Mouse (Mus musculus) gastrocnemius, adult 8-10 months (tissue): ENCODE results near the gene Cpeb4. TPM values are rescaled to one million over a fixed set of nuclear protein-coding genes. Genes with fewer than 3 reads are reported as not detected.

Experiments
- DNase-seq, 2 experiments: peaks; one replicate each; pipeline ENCODE4 v3.0.0; 2022; ENCODE audit warnings: low spot score in 2 of 2
- total RNA-seq, 4 experiments: library from RNA; stranded (reverse); gene quantifications; 2 replicates each; pipeline ENCODE4 v1.2.4; 2022

The Cpeb4 gene
- total RNA-seq, 4 experiments from 2014 or later: 81.9 to 144 (median 103) TPM

- no peak for DNase-seq
Observed at GRCm38 (mm10) chr11:31846771-31847468, 25.1 kb upstream of the Cpeb4 start.

GRCm38 (mm10) chr11:31847469-31847805 lies 24.6 kb upstream of the Cpeb4 start:
- no peak for DNase-seq

- no peak for DNase-seq
Observed at GRCm38 (mm10) chr11:31848725-31849124, 23.3 kb upstream of the Cpeb4 start.

GRCm38 (mm10) chr11:31850156-31850775 lies 21.7 kb upstream of the Cpeb4 start:
- DNase-seq: no peak

GRCm38 (mm10) chr11:31850995-31851394 lies 21.0 kb upstream of the Cpeb4 start:
- DNase-seq: peak in 1 of 2 experiments; percentile 43

GRCm38 (mm10) chr11:31851702-31852560 lies 20.1 kb upstream of the Cpeb4 start:
- DNase-seq: no peak

- DNase-seq: no peak
Observed at GRCm38 (mm10) chr11:31854955-31855354, 17.1 kb upstream of the Cpeb4 start.

- no peak for DNase-seq
Observed at GRCm38 (mm10) chr11:31857479-31857878, 14.5 kb upstream of the Cpeb4 start.

- DNase-seq: no peak
Observed at GRCm38 (mm10) chr11:31861149-31861890, 10.7 kb upstream of the Cpeb4 start.

- DNase-seq: no peak
Observed at GRCm38 (mm10) chr11:31867976-31868375, 4.0 kb upstream of the Cpeb4 start.

- peak; percentile 99 to 100 for DNase-seq
Observed at GRCm38 (mm10) chr11:31870285-31871010, 1.6 kb upstream of the Cpeb4 start.

GRCm38 (mm10) chr11:31871135-31871541 lies 873 bp upstream of the Cpeb4 start:
- peak; percentile 29 to 35 for DNase-seq

GRCm38 (mm10) chr11:31872546-31873261 lies 693 bp downstream of the Cpeb4 start:
- DNase-seq: peak in 1 of 2 experiments; percentile 8

- no peak for DNase-seq
Observed at GRCm38 (mm10) chr11:31874071-31874470, 2.1 kb downstream of the Cpeb4 start.

GRCm38 (mm10) chr11:31883671-31884070 lies 11.7 kb downstream of the Cpeb4 start:
- DNase-seq: no peak

- no peak for DNase-seq
Observed at GRCm38 (mm10) chr11:31885765-31886164, 13.8 kb downstream of the Cpeb4 start.

- no peak for DNase-seq
Observed at GRCm38 (mm10) chr11:31888229-31888628, 16.2 kb downstream of the Cpeb4 start.

- DNase-seq: no peak
Observed at GRCm38 (mm10) chr11:31892152-31892551, 20.1 kb downstream of the Cpeb4 start.

GRCm38 (mm10) chr11:31893639-31894038 lies 21.6 kb downstream of the Cpeb4 start:
- DNase-seq: no peak
